Mouse (Mus musculus) stomach, postnatal 0 days (tissue): Measurements from ENCODE around the gene Ulk4. TPM values are rescaled to one million over a fixed set of nuclear protein-coding genes. Genes with fewer than 3 reads are reported as not detected.

Source experiments
- ATAC-seq: fragments of 200-750 bp; cut with Nextera tagmentation; 2 replicates; pipeline ENCODE4 v1.8.0; 2017; ENCODE audit not compliant: low FRiP score, low TSS enrichment
- DNase-seq: peaks from one replicate; pipeline ENCODE4 v3.0.0-alpha.2; 2016; ENCODE audit warnings: low spot score
- H3K27ac ChIP-seq: fragments of 300-500 bp; sonication (generic); replicated peaks from 2 replicates; pipeline ENCODE4 v1.5.1; 2014; ENCODE audit warnings: mild to moderate bottlenecking, control low read depth
- H3K27me3 ChIP-seq: fragments of 300-500 bp; sonication (generic); 2 replicates; pipeline ENCODE4 v1.6.1; 2014; ENCODE audit warnings: low read length; ENCODE audit not compliant: control insufficient read depth, insufficient read depth
- H3K36me3 ChIP-seq: fragments of 300-500 bp; sonication (generic); 2 replicates; pipeline ENCODE4 v1.6.1; 2014; ENCODE audit warnings: low read length, mixed read lengths; ENCODE audit not compliant: control insufficient read depth, insufficient read depth
- H3K4me1 ChIP-seq: fragments of 300-500 bp; sonication (generic); replicated peaks from 2 replicates; pipeline ENCODE4 v1.6.1; 2014; ENCODE audit warnings: antibody characterized with exemption; ENCODE audit not compliant: control insufficient read depth, insufficient read depth
- H3K4me2 ChIP-seq: fragments of 300-500 bp; sonication (generic); replicated peaks from 2 replicates; pipeline ENCODE4 v1.6.1; 2014; ENCODE audit warnings: low read depth, mild to moderate bottlenecking, control low read depth, moderate library complexity
- H3K4me3 ChIP-seq: fragments of 300-500 bp; sonication (generic); 2 replicates; pipeline ENCODE4 v1.5.1; 2014; ENCODE audit warnings: low read depth, low read length, control low read depth
- H3K9ac ChIP-seq: fragments of 300-500 bp; sonication (generic); 2 replicates; pipeline ENCODE4 v1.6.1; 2014; ENCODE audit warnings: mild to moderate bottlenecking, low read length, control low read depth, mixed read lengths
- H3K9me3 ChIP-seq: fragments of 300-500 bp; sonication (generic); 2 replicates; pipeline ENCODE4 v1.6.1; 2016; ENCODE audit warnings: low read length; ENCODE audit not compliant: control insufficient read depth
- CTCF ChIP-seq: IDR thresholded peaks from 2 replicates; pipeline ENCODE4 v1.5.1; 2016; ENCODE audit warnings: antibody characterized with exemption, low read depth, mild to moderate bottlenecking, moderate library complexity
- EP300 ChIP-seq: optimal IDR thresholded peaks from 2 replicates; pipeline ENCODE3; 2016; ENCODE audit warnings: antibody characterized with exemption
- WGBS: fragments of 180-500 bp; shearing (Covaris S2); extraction: QIAGEN DNeasy Blood & Tissue Kit; methylation state at CpG from one replicate; pipeline ENCODE4 v1.1.7; 2014; 5-methylcytosine and 5-hydroxymethylcytosine counted together
- polyA plus RNA-seq: library from polyadenylated mRNA; unstranded; fragments of >200 nt; fragmentation: Nextera tagmentation; extraction: Ambion mirVana; gene quantifications from 2 replicates; pipeline ENCODE4 v1.2.1, GENCODE M21; 2015

Ulk4 gene
- polyA plus RNA-seq, 1 experiment from 2014 or later, result 73.3 TPM

DNA sequence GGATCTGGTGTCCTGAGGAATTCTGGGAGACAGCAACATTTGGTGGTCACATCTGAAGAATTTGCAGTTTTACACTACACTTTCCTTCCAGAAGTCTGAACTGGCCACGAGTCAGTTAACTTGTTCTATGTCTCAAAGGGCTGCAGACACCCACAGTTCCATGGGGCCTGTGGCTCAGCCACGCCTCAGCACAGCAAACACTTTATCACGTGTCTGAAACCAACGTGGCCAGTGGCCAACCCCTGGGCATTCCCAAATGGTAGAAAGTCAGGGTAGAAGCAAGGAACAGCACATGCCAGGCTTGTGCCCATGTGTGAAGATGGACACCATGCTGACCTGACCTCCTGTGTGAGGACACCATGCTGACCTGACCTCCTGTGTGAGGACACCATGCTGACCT, 159.1 kb downstream of the Ulk4 start:
- TF ChIP-seq CTCF, result no peak
- no peak for TF ChIP-seq EP300
- Histone ChIP-seq H3K4me1 (0 out of 2 replicates have a peak, but pooled peaks cover 4% of the 10 kb centered on the region), H3K36me3 (no peaks in the 10 kb centered on the region), H3K27ac (no peak overlapping the region), H3K9me3 (no peaks in the 10 kb centered on the region), H3K27me3 (no peaks in the 10 kb centered on the region), H3K4me3 (no peak overlapping the region), H3K4me2 (no peak overlapping the region), H3K9ac (no peak overlapping the region)
- peak; percentile 74 for ATAC-seq
- WGBS, result 45% methylated on average over 4 of the region's 4 CpGs
- DNase-seq, result peak; percentile 54

GRCm38 (mm10) chr9:121112131-121112530, 164.9 kb downstream of the Ulk4 start:
- no peak overlapping the region for H3K9ac ChIP-seq
- no peak overlapping the region for H3K27ac ChIP-seq
- H3K36me3 ChIP-seq, result no peaks in the 10 kb centered on the region
- no peaks in the 10 kb centered on the region for H3K27me3 ChIP-seq
- DNase-seq (no peak), ATAC-seq (no peak)
- H3K4me2 ChIP-seq, result no peak overlapping the region
- TF ChIP-seq EP300 (no peak), CTCF (no peak)
- H3K9me3 ChIP-seq, result no peaks in the 10 kb centered on the region
- WGBS, result 14% methylated on average over 1 of the region's 1 CpGs
- H3K4me1 ChIP-seq, result no peaks in the 10 kb centered on the region
- no peak overlapping the region for H3K4me3 ChIP-seq

DNA sequence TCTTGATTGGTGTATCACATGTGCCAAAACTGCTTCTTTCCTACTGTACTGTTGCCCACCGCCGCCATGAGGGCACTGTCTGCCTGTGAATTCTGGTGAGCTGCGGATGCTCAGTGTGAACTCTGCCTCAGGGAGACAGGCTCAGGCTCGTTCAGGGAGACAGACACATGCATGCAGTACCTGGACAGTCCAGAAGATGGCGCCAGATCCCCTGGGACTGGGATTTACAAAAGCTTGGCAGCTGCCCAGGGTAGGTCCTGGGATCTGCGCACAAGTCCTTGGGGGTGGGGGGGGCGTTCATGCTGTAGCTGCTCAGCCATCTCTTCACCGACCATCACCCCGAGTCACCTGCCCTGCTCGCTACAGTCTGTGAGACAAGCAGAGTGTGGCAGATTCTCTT, 168.9 kb downstream of the Ulk4 start:
- H3K27me3 ChIP-seq, result no peaks in the 10 kb centered on the region
- DNase-seq, result peak; percentile 87
- no peaks in the 10 kb centered on the region for H3K4me1 ChIP-seq
- TF ChIP-seq CTCF (peak; percentile 96), EP300 (no peak)
- no peak for ATAC-seq
- H3K36me3 ChIP-seq, result no peaks in the 10 kb centered on the region
- H3K4me3 ChIP-seq, result no peak overlapping the region
- H3K4me2 ChIP-seq, result no peak overlapping the region
- H3K27ac ChIP-seq, result no peak overlapping the region
- H3K9me3 ChIP-seq, result no peaks in the 10 kb centered on the region
- no peak overlapping the region for H3K9ac ChIP-seq
- 20% methylated on average over 10 of the region's 10 CpGs for WGBS

DNA sequence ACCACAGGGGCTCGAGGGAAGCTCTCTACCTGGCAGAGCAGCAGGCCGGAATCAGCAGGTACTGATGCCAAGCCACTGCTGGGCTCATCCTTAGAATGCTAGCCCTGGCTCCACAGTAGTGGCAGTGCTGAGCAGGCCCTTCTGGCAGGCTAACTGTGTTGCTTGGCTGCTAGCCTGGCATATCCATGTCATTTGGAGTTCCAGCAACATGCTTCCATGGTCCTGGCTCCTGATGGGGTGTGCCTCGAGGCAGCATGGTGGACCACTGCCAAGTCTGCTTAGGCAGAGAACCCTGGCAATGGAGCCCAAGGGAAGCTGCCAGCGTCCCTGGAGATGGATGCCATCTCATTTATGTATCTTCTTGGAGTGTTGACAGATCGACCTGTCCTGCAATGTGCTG, 169.4 kb downstream of the Ulk4 start:
- H3K9ac ChIP-seq, result no peak overlapping the region
- no peak overlapping the region for H3K4me3 ChIP-seq
- TF ChIP-seq EP300 (no peak), CTCF (no peak)
- H3K4me2 ChIP-seq, result no peak overlapping the region
- WGBS, result 52% methylated on average over 5 of the region's 5 CpGs
- ATAC-seq (no peak), DNase-seq (no peak)
- no peaks in the 10 kb centered on the region for H3K4me1 ChIP-seq
- H3K27me3 ChIP-seq, result no peaks in the 10 kb centered on the region
- no peaks in the 10 kb centered on the region for H3K36me3 ChIP-seq
- no peaks in the 10 kb centered on the region for H3K9me3 ChIP-seq
- H3K27ac ChIP-seq, result no peak overlapping the region

GRCm38 (mm10) chr9:121107101-121107500, 169.9 kb downstream of the Ulk4 start:
- WGBS, result 41% methylated on average over 11 of the region's 11 CpGs
- DNase-seq, result no peak
- Histone ChIP-seq H3K4me3 (no peak overlapping the region), H3K9ac (no peak overlapping the region), H3K4me1 (no peaks in the 10 kb centered on the region), H3K4me2 (no peak overlapping the region), H3K36me3 (no peaks in the 10 kb centered on the region), H3K9me3 (no peaks in the 10 kb centered on the region), H3K27ac (no peak overlapping the region), H3K27me3 (no peaks in the 10 kb centered on the region)
- TF ChIP-seq CTCF, result no peak
- no peak for TF ChIP-seq EP300
- no peak for ATAC-seq

- no peak for ATAC-seq
- Histone ChIP-seq H3K4me2 (no peak overlapping the region), H3K4me3 (no peak overlapping the region), H3K9ac (no peak overlapping the region), H3K36me3 (no peaks in the 10 kb centered on the region), H3K27ac (no peak overlapping the region), H3K4me1 (no peaks in the 10 kb centered on the region), H3K9me3 (no peaks in the 10 kb centered on the region), H3K27me3 (no peaks in the 10 kb centered on the region)
- no peak for TF ChIP-seq EP300
- no peak for TF ChIP-seq CTCF
- WGBS, result 76% methylated on average over 10 of the region's 10 CpGs
- DNase-seq, result no peak
These were observed 175.5 kb downstream of the Ulk4 start for GRCm38 (mm10) chr9:121101516-121101915.
